Mouse (Mus musculus) liver, adult (tissue): Measurements from ENCODE around the gene Gm49383.
"Not testable (repeated sequence)": the region's sequence is repeated elsewhere in the genome, so short reads cannot be mapped to it uniquely, and the experiment has no call there.

Experiments used
- GATA4 ChIP-seq: IDR thresholded peaks from 2 replicates; pipeline ENCODE4 v1.6.1; 2014; ENCODE audit warnings: mild to moderate bottlenecking, low read length; ENCODE audit not compliant: insufficient replicate concordance

Gene Gm49383

GRCm38 (mm10) chr12:69183583-69184308 lies 13.2 kb downstream of the Gm49383 start, which contains the start of the genes Rpl36al and Mgat2:
TSS of gene Rpl36al (minus strand) at chr12:69184083.
TSS of gene Mgat2 (plus strand) at chr12:69184157.
- TF ChIP-seq GATA4: no peak; the same call in 1 of the 2 replicates

GRCm38 (mm10) chr12:69181800-69182199 lies 15.1 kb downstream of the Gm49383 start:
- no peak for TF ChIP-seq GATA4

GRCm38 (mm10) chr12:69179371-69179770 lies 17.5 kb downstream of the Gm49383 start:
- TF ChIP-seq GATA4: no peak

- no peak for TF ChIP-seq GATA4
These were observed 19.4 kb downstream of the Gm49383 start for GRCm38 (mm10) chr12:69177526-69177925.

GRCm38 (mm10) chr12:69175975-69176374 lies 20.9 kb downstream of the Gm49383 start:
- TF ChIP-seq GATA4: no peak

- no peak for TF ChIP-seq GATA4
These were observed 25.6 kb downstream of the Gm49383 start for GRCm38 (mm10) chr12:69171307-69171706.

- no peak for TF ChIP-seq GATA4
These were observed 28.3 kb downstream of the Gm49383 start, which contains the start of gene Lrr1 for GRCm38 (mm10) chr12:69168461-69169106. TSS of gene Lrr1 (plus strand) at chr12:69168814.

GRCm38 (mm10) chr12:69167656-69168460 lies 29.0 kb downstream of the Gm49383 start:
- TF ChIP-seq GATA4: no peak

GRCm38 (mm10) chr12:69164904-69165303 lies 32.0 kb downstream of the Gm49383 start:
- no peak for TF ChIP-seq GATA4

GRCm38 (mm10) chr12:69159578-69159940 lies 37.3 kb downstream of the Gm49383 start:
- no peak for TF ChIP-seq GATA4

- not testable (repeated sequence) for TF ChIP-seq GATA4
These were observed 37.9 kb downstream of the Gm49383 start, which contains the start of gene Rps29 for GRCm38 (mm10) chr12:69158765-69159577. TSS of gene Rps29 (minus strand) at chr12:69159186.

GRCm38 (mm10) chr12:69158366-69158764 lies 38.5 kb downstream of the Gm49383 start:
- TF ChIP-seq GATA4: no peak

GRCm38 (mm10) chr12:69157107-69157506 lies 39.8 kb downstream of the Gm49383 start:
- no peak for TF ChIP-seq GATA4

GRCm38 (mm10) chr12:69156436-69156835 lies 40.5 kb downstream of the Gm49383 start:
- no peak for TF ChIP-seq GATA4

- no peak for TF ChIP-seq GATA4
These were observed 41.0 kb downstream of the Gm49383 start for GRCm38 (mm10) chr12:69155923-69156322.
